Mouse (Mus musculus): ENCODE measurements around the gene Anks6.

The Anks6 gene

GRCm38 (mm10) chr4:46990281-46991015 lies 66.8 kb downstream of the Anks6 start:
- no peak for DNase-seq (ENCODE audit: low read depth, low spot score)

DNA sequence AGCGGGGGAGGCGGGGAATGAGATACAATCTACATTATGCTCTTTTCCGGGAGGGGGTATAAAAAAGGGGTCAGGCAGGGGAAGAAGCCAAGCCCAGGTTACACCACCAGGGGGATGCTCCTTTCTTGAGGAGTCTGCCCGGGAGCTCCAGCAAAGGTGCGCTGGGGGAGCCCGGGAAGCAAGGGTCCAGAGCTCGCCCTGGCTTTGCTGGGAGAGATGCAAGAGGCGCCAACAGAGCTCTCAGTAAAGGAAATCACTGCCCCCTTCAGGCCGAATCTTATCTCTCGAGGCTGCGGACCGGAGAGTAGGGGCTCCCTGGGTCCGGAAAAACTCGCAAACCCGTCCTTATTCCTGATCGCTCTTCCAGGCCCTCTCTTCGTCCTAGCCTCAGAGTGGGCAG lies 67.4 kb downstream of the Anks6 start:
- peak; percentile 81 for DNase-seq (ENCODE audit: low read depth, low spot score)

DNA sequence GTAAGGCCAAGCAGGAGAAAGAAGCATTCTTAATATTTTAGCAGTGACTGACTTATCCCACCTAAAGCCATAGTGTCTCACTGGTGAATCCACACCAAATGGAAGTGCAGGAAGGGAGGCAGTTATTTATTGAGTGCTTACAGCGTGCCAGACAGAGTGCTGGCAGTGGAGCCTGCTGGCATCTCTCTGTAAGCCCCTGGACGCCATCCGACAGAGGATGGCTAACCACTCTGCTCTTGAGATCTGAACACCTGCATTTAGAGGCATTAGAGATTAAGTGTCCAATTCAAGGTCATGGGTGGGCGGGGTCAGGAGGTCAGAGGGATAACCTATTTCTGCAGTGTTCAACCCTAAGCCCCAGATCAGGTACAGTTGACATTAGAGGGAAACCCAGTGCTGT lies 68.4 kb downstream of the Anks6 start:
- no peak for DNase-seq (ENCODE audit: low read depth, low spot score)

- no peak for DNase-seq (ENCODE audit: low read depth, low spot score)
Observed at GRCm38 (mm10) chr4:46988257-46988656, 69.0 kb downstream of the Anks6 start.

- DNase-seq (ENCODE audit: low read depth, low spot score), result no peak
Observed at GRCm38 (mm10) chr4:46987809-46988208, 69.4 kb downstream of the Anks6 start.

GRCm38 (mm10) chr4:46986054-46986453 lies 71.2 kb downstream of the Anks6 start:
- DNase-seq (ENCODE audit: low read depth, low spot score), result no peak

GRCm38 (mm10) chr4:46982912-46983311 lies 74.3 kb downstream of the Anks6 start:
- DNase-seq (ENCODE audit: low read depth, low spot score), result no peak

DNA sequence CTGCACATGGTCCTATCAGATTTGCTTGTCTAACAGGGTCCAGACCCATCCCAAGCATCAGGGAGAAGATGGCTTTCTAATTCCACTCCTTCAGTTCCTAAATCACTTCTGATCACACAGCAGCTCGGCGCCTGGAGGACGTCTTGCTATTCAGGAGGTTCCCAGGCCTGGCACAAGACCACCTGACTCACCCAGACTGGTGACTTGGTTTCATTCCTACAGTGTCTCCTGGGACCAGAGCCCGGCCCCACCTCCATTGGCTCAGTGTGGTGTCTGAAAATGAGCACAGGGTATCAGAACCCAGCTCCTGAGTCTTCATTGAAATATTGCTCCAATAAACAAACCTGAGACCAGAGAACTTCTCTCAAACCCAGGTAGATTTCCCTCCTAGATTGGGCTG lies 75.1 kb downstream of the Anks6 start:
- DNase-seq (ENCODE audit: low read depth, low spot score), result no peak

- no peak for DNase-seq (ENCODE audit: low read depth, low spot score)
Observed at GRCm38 (mm10) chr4:46978371-46978770, 78.9 kb downstream of the Anks6 start.

- DNase-seq (ENCODE audit: low read depth, low spot score), result no peak
Observed at GRCm38 (mm10) chr4:46977161-46977560, 80.1 kb downstream of the Anks6 start.

DNA sequence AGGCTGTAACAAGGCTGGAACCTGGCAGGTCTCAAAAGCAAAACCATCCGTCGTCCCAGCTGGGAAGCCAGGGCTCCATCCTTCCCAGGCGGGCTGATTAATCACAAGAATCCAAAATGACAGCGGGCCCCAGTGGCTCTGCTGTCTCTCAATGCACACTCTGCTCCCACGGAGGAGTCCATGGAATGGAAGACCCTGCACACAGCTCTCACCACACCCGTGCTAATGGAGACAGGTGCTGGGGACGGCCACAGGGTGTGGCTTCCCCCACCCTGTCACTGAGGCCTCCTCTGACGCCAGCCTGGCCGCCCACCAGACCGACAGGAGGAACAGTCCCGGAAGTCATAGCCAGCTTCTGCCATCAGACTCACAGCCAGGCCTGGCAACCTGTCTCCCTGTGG lies 80.6 kb downstream of the Anks6 start:
- no peak for DNase-seq (ENCODE audit: low read depth, low spot score)

GRCm38 (mm10) chr4:46973322-46973721 lies 83.9 kb downstream of the Anks6 start:
- DNase-seq (ENCODE audit: low read depth, low spot score), result no peak

- no peak for DNase-seq (ENCODE audit: low read depth, low spot score)
Observed at GRCm38 (mm10) chr4:46967981-46968380, 89.2 kb downstream of the Anks6 start.

- no peak for DNase-seq (ENCODE audit: low read depth, low spot score)
Observed at GRCm38 (mm10) chr4:46966551-46966950, 90.7 kb downstream of the Anks6 start.

Data from R1 (cell line).